Mouse (Mus musculus) embryonic facial prominence, embryonic 11.5 days (tissue): ENCODE data around the gene Ppt2. TPM values are rescaled to one million over a fixed set of nuclear protein-coding genes. Genes with fewer than 3 reads are reported as not detected.

Source experiments
- ATAC-seq: fragments of 200-750 bp; cut with Nextera tagmentation; replicated peaks from 2 replicates; pipeline ENCODE4 v1.8.0; 2017; ENCODE audit warnings: low read depth; ENCODE audit not compliant: insufficient number of reproducible peaks, low FRiP score, low TSS enrichment
- DNase-seq: peaks from one replicate; pipeline ENCODE4 v3.0.0-alpha.2; 2015; ENCODE audit warnings: low spot score
- H3K27ac ChIP-seq: fragments of 300-500 bp; sonication (generic); replicated peaks from 2 replicates; pipeline ENCODE4 v1.5.1; 2014; ENCODE audit warnings: mild to moderate bottlenecking, low read depth, low read length, control low read depth
- H3K27me3 ChIP-seq: fragments of 300-500 bp; sonication (generic); 2 replicates; pipeline ENCODE4 v1.6.1; 2014; ENCODE audit warnings: mild to moderate bottlenecking, low read length, moderate library complexity, mixed read lengths; ENCODE audit not compliant: control insufficient read depth, insufficient read depth
- H3K36me3 ChIP-seq: fragments of 300-500 bp; sonication (generic); replicated peaks from 2 replicates; pipeline ENCODE4 v1.6.1; 2014; ENCODE audit warnings: low read depth, mild to moderate bottlenecking, low read length, moderate library complexity, mixed read lengths; ENCODE audit not compliant: control insufficient read depth, insufficient read depth
- H3K4me1 ChIP-seq: fragments of 300-500 bp; sonication (generic); 2 replicates; pipeline ENCODE4 v1.6.1; 2014; ENCODE audit warnings: low read length, mixed read lengths; ENCODE audit not compliant: control insufficient read depth, insufficient read depth
- H3K4me2 ChIP-seq: fragments of 300-500 bp; sonication (generic); 2 replicates; pipeline ENCODE4 v1.6.1; 2014; ENCODE audit warnings: low read depth, mild to moderate bottlenecking, control low read depth, low read length, moderate library complexity
- H3K4me3 ChIP-seq: fragments of 300-500 bp; sonication (generic); 2 replicates; pipeline ENCODE4 v1.5.1; 2014; ENCODE audit warnings: low read depth, low read length, control low read depth
- H3K9ac ChIP-seq: fragments of 300-500 bp; sonication (generic); replicated peaks from 2 replicates; pipeline ENCODE4 v1.6.1; 2014; ENCODE audit warnings: mild to moderate bottlenecking, control low read depth, low read length
- H3K9me3 ChIP-seq: fragments of 300-500 bp; sonication (generic); replicated peaks from 2 replicates; pipeline ENCODE4 v1.6.1; 2016; ENCODE audit warnings: mild to moderate bottlenecking, low read length, inconsistent platforms, mixed read lengths; ENCODE audit not compliant: control insufficient read depth
- WGBS: fragments of 180-500 bp; shearing (Covaris S2); extraction: QIAGEN DNeasy Blood & Tissue Kit; methylation state at CpG from one replicate; pipeline ENCODE4 v1.1.7; 2014; 5-methylcytosine and 5-hydroxymethylcytosine counted together
- polyA plus RNA-seq: library from polyadenylated mRNA; unstranded; fragments of >200 nt; fragmentation: Nextera tagmentation; extraction: Ambion mirVana; gene quantifications from 2 replicates; pipeline ENCODE4 v1.2.1, GENCODE M21; 2014

The Ppt2 gene
- polyA plus RNA-seq, 1 experiment from 2014 or later, result 20.0 TPM

DNA sequence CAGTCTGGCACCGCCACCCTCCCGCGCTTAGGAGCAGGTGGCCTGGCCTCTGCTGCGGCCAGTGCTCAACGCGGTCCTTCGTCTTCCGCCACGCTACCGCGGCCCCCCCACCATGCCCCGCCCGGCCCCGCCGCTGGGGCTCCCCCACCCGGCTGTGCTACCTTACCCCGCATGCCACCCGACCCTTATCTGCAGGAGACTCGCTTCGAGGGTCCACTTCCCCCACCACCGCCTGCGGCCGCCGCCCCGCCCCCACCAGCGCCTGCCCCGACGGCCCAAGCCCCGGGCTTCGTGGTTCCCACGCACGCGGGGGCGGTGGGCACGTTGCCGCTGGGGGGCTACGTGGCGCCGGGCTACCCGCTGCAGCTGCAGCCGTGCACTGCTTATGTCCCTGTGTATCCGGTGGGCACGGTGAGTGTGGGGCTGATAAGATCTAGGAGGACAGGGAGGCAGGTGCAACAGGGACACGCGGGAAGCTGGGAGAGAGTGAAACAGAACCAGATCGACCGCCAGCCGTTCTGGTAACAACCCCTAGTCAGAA, 2.5 kb upstream of the Ppt2 start:
- H3K27me3 ChIP-seq, result peaks cover 31% of the 10 kb centered on the region
- H3K9me3 ChIP-seq, result no peaks in the 10 kb centered on the region
- no peak overlapping the region for H3K27ac ChIP-seq
- H3K9ac ChIP-seq, result peak overlapping the region; percentile 28
- peak overlapping the region; percentile 32 for H3K4me2 ChIP-seq
- peaks cover 18% of the 10 kb centered on the region for H3K4me1 ChIP-seq
- WGBS, result 4% methylated on average over 42 of the region's 48 CpGs
- no peak for DNase-seq
- no peaks in the 10 kb centered on the region for H3K36me3 ChIP-seq
- ATAC-seq, result no peak
- peak overlapping the region; percentile 22 for H3K4me3 ChIP-seq

DNA sequence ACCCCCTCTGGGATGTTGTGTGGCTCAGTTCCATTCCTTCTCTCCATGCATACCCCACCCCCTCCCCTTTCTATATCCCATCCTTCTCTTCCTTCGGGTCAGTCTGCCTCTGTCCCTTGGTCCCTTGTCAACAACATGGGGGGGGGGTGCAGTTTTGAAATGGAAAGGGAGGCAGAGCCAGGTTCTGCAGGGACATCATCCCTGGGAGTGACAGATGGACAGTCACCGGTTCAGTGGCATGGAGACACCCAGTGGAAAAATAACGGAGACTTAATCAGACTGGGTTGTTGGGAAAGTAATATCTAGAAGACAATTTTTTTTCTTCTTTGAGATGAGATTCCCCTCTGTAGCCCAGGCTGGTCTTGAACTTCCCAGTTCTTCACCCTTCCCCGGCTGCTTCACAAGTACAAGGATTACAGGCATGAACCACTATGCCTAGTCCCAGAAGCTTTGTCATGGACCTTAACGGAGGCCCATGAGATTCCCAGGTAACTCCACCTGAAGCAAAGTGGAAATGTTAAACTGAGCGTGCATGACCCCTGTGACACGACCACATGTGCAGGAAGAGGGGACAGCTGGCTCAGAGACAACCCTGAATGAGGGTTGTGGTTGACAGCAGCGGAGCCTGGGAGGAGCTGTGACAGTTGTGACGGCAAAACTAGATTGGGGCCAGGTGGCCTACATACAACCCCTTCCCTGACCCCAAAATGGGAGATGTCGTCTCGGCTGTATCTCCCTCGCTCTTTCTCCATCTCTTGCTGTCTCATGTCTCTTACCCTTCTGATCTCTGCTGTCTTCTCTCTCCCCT, 1.7 kb upstream of the Ppt2 start:
- peaks cover 18% of the 10 kb centered on the region for H3K4me1 ChIP-seq
- DNase-seq, result no peak

DNA sequence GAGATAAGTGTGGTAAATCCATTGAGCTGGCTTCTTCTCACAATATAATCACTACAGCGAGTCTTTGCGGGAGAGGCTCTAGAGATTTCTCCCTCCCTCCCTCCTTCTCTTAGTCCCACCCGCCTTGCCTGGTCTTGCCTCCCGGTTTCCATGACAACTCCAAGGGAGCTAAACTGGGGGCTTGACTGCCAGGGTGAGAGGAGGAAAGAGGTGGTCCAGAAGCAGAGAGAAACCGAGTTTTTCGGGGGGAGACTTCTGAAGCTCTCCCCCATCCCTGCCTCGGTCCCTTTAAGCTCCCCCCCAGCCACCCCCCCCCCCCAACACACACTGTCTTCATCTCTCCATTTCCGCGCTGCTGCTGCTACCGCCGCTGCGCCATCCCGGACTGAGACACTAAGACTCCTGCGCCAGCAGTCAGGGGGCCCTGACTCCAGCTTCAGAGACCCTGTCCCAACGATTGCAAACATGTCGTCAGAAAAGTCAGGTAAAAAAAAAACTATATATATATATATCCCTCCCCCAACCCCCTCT, 976 bp upstream of the Ppt2 start, which contains the start of gene Prrt1:
Gene Prrt1 (plus strand): TSS at position 313 of the 531 bp plus-strand sequence.
- no peak for ATAC-seq

More for the DNA sequence above, 1.7 kb upstream of the Ppt2 start:
- WGBS, result 11% methylated on average over 12 of the region's 12 CpGs
- peaks cover 31% of the 10 kb centered on the region for H3K27me3 ChIP-seq
- no peak overlapping the region for H3K27ac ChIP-seq
- no peaks in the 10 kb centered on the region for H3K9me3 ChIP-seq
- H3K4me3 ChIP-seq, result peak overlapping the region; percentile 22; the same call in 1 of the 2 replicates
- H3K36me3 ChIP-seq, result no peaks in the 10 kb centered on the region
- no peak for ATAC-seq
- no peak overlapping the region for H3K9ac ChIP-seq
- peak overlapping the region; percentile 32; the same call in 1 of the 2 replicates for H3K4me2 ChIP-seq

DNA sequence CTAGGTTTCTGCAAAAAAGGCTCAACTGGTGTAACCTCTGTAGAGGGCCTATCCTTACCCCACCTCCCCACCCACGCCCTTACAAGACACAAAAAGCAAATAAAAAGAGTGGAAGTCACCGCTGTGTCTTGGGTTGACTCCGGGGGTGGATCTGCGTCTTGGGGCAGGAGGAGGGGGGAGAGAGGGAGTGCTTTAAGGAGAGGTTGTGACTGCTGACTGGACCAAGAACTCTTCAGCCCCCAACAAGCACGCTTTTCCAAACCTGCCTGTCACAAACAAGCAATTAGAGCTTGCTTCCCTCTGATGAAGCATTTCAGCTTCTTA, 296 bp upstream of the Ppt2 start:
- Histone ChIP-seq H3K9ac (peak overlapping the region; percentile 74), H3K4me2 (peak overlapping the region; percentile 92), H3K36me3 (no peaks in the 10 kb centered on the region), H3K27me3 (peaks cover 31% of the 10 kb centered on the region), H3K9me3 (no peaks in the 10 kb centered on the region), H3K4me3 (peak overlapping the region; percentile 53; the same call in 1 of the 2 replicates), H3K4me1 (peaks cover 18% of the 10 kb centered on the region), H3K27ac (no peak overlapping the region)
- WGBS, result 15% methylated on average over 5 of the region's 5 CpGs
- DNase-seq (no peak), ATAC-seq (no peak)

More for the DNA sequence above, 976 bp upstream of the Ppt2 start, which contains the start of gene Prrt1:
- Histone ChIP-seq H3K36me3 (no peaks in the 10 kb centered on the region), H3K4me3 (peak within 1 kb of the TSS; percentile 53), H3K27ac (no peak within 1 kb of the TSS), H3K27me3 (peaks cover 31% of the 10 kb centered on the region), H3K9me3 (no peaks in the 10 kb centered on the region), H3K4me2 (peak within 1 kb of the TSS; percentile 92), H3K9ac (peak within 1 kb of the TSS; percentile 74), H3K4me1 (peaks cover 18% of the 10 kb centered on the region)
- peak; percentile 71 for DNase-seq
- WGBS, result under 1% methylated on average over 16 of the region's 16 CpGs

DNA sequence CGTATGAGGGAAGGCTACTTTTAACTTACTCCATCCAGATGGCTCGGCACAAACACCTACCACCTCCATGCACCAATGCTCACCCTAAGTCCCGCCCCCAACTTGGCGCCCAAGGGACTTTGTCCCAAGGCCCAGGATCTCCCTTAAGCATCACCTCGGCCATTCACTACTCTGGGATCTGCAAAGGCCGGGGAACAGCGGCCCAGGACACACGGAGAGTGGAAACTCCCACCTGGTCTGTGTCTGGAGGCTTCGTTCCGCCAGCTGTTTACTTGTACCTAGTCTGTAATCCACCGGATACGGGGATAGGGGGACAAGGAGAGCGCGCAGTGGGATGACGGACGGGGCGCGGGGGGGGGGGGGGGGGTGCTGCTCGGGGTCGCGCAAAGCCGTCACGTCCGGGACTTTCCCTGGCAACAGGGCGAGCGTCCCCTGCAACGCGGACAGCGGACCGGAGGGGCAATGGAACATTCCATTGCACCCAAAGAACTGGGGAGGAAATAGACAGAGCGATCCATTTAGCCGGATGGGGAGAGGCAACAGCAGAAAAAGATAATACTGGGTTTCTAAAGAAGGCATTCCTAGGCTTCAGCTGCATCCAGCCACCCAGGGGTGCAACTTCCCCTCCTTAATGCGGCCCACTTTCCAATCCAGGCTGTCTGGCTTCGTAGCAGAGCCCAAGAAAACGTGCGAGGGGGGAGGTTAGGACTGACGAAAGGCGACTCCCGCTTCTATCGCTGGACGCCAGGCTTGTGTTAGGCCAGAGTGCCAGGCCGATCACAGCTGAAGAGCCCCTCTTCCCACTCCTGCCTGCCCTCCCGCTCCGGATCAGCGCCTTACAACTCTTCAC, 992 bp downstream of the Ppt2 start:
- Histone ChIP-seq H3K4me3 (peak overlapping the region; percentile 53), H3K27ac (peak overlapping the region; percentile 80), H3K4me1 (peaks cover 18% of the 10 kb centered on the region), H3K36me3 (no peaks in the 10 kb centered on the region), H3K9me3 (no peaks in the 10 kb centered on the region), H3K4me2 (peak overlapping the region; percentile 92), H3K27me3 (peaks cover 25% of the 10 kb centered on the region), H3K9ac (peak overlapping the region; percentile 74)
- DNase-seq, result peak; percentile 92
- under 1% methylated on average over 43 of the region's 45 CpGs for WGBS
- peak; percentile 47 for ATAC-seq

DNA sequence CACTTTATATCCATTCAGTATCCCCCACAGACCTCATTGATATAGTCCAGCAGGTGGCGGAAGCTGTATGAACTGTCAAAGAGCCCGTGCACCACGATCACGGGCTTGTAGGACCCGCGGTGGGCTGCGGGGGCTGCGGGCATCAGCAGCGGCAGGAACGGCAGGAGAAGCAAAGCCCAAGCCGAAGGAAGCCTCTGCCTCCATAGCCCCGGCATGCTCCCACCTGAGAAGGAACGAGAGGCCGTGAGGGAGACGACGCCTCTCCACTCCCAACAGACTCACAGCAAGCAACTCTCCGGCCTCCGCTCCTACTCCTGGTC, 1.6 kb downstream of the Ppt2 start:
- Histone ChIP-seq H3K27ac (0 out of 2 replicates have a peak overlapping the region, but pooled peaks have one; percentile 13), H3K4me1 (peaks cover 17% of the 10 kb centered on the region), H3K27me3 (peaks cover 22% of the 10 kb centered on the region), H3K9ac (peak overlapping the region; percentile 74), H3K4me3 (peak overlapping the region; percentile 53), H3K9me3 (no peaks in the 10 kb centered on the region), H3K4me2 (peak overlapping the region; percentile 92), H3K36me3 (no peaks in the 10 kb centered on the region)
- DNase-seq (peak; percentile 70), ATAC-seq (peak; percentile 5; the same call in 1 of the 2 replicates)
- under 1% methylated on average over 18 of the region's 18 CpGs for WGBS

DNA sequence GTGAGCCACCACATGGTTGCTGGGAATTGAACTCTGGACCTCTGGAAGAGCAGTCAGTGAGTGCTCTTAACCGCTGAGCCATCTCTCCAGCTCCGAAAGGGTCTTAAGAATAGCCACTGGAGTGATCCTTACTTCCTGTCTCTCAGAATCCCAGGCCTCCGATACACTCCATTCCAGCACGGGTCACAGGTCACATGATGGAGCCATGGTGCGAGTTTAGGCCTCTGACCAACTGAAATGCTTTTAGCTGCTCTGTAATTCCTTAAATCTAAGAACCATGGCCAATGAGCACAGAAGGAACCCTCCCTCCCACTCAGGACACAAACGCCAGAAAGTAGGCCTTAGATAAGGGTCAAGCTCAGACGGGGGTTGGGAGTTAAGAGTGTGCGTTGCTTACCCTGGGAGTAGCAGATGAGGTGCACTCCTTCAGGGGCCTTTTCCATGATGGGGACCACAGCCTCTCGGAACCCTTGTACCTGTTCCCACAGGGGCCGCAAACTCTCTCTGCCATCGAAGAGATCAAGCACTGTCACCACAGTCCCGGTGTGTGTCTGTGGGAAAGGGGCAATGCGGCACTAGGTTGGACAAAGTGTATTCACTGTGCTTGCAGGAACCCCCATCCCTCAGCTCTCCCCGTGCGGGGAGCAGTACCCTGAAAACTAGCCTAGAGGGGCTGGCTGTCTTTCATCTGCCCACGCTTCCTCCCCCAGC, 2.1 kb downstream of the Ppt2 start:
- peak overlapping the region; percentile 92 for H3K4me2 ChIP-seq
- peaks cover 15% of the 10 kb centered on the region for H3K4me1 ChIP-seq
- H3K9me3 ChIP-seq, result no peaks in the 10 kb centered on the region
- H3K36me3 ChIP-seq, result no peaks in the 10 kb centered on the region
- DNase-seq (no peak), ATAC-seq (no peak)
- peak overlapping the region; percentile 53 for H3K4me3 ChIP-seq
- 51% methylated on average over 16 of the region's 16 CpGs for WGBS
- 0 out of 2 replicates have a peak overlapping the region, but pooled peaks have one; percentile 13 for H3K27ac ChIP-seq
- H3K9ac ChIP-seq, result peak overlapping the region; percentile 74
- peaks cover 17% of the 10 kb centered on the region for H3K27me3 ChIP-seq
